Mouse (Mus musculus) kidney, adult 2 months (tissue): Measurements from ENCODE around the gene Fyttd1. TPM values are rescaled to one million over a fixed set of nuclear protein-coding genes. Genes with fewer than 3 reads are reported as not detected.

Source experiments
- DNase-seq: peaks from one replicate; pipeline ENCODE4 v3.0.0; 2021
- H3K27ac ChIP-seq: fragments of 200-500 bp; 2 replicates; pipeline ENCODE4 v1.5.1; 2012; ENCODE audit warnings: low read depth, low read length, control low read depth, inconsistent platforms; ENCODE audit not compliant: insufficient read depth
- H3K27me3 ChIP-seq: fragments of 200-500 bp; replicated peaks from 2 replicates; pipeline ENCODE4 v1.6.1; 2012; ENCODE audit warnings: mild to moderate bottlenecking, moderate library complexity, low read length, inconsistent platforms; ENCODE audit not compliant: control insufficient read depth, insufficient read depth
- H3K36me3 ChIP-seq: fragments of 200-500 bp; 2 replicates; pipeline ENCODE4 v1.6.1; 2012; ENCODE audit warnings: mild to moderate bottlenecking, moderate library complexity, low read length, inconsistent platforms; ENCODE audit not compliant: control insufficient read depth, insufficient read depth
- H3K4me1 ChIP-seq: fragments of 200-500 bp; 2 replicates; pipeline ENCODE4 v1.6.1; 2011; ENCODE audit warnings: low read length; ENCODE audit not compliant: control insufficient read depth, insufficient read depth
- H3K4me3 ChIP-seq: fragments of 200-500 bp; 2 replicates; pipeline ENCODE4 v1.5.1; 2011; ENCODE audit warnings: mild to moderate bottlenecking, low read depth, low read length, control low read depth; ENCODE audit not compliant: insufficient read depth
- CTCF ChIP-seq: fragments of 200-500 bp; conservative IDR thresholded peaks from 2 replicates; pipeline ENCODE4 v1.5.1; 2011; ENCODE audit warnings: low read depth, mild to moderate bottlenecking, control low read depth, low read length, moderate library complexity, mixed read lengths; ENCODE audit not compliant: insufficient read depth, insufficient read length
- POLR2A ChIP-seq: fragments of 200-500 bp; IDR thresholded peaks from one replicate; pipeline ENCODE4 v1.6.1; 2011; ENCODE audit warnings: low read depth, low read length, control low read depth
- WGBS: fragments of 180-500 bp; shearing (Covaris S2); methylation state at CpG from one replicate; pipeline ENCODE4 v1.1.7; 2018; 5-methylcytosine and 5-hydroxymethylcytosine counted together
- polyA plus RNA-seq: library from polyadenylated mRNA; depleted of rRNA; stranded (reverse); fragments of >200 nt; gene quantifications from 2 replicates; pipeline ENCODE4 v1.2.3, GENCODE M21; 2012; rRNA removed

Fyttd1 gene
- polyA plus RNA-seq, 1 experiment, result 9.0 TPM

GRCm38 (mm10) chr16:32945379-32945778 lies 68.1 kb downstream of the Fyttd1 start:
- no peak for TF ChIP-seq POLR2A
- TF ChIP-seq CTCF, result no peak
- Histone ChIP-seq H3K4me3 (no peak overlapping the region), H3K27ac (no peak overlapping the region), H3K4me1 (no peaks in the 10 kb centered on the region), H3K36me3 (no peaks in the 10 kb centered on the region), H3K27me3 (no peaks in the 10 kb centered on the region)
- 85% methylated on average over 5 of the region's 5 CpGs for WGBS
- no peak for DNase-seq

- H3K27me3 ChIP-seq, result no peaks in the 10 kb centered on the region
- TF ChIP-seq POLR2A (no peak), CTCF (no peak)
- H3K36me3 ChIP-seq, result no peaks in the 10 kb centered on the region
- no peak overlapping the region for H3K4me3 ChIP-seq
- H3K4me1 ChIP-seq, result no peaks in the 10 kb centered on the region
- WGBS, result 72% methylated on average over 8 of the region's 8 CpGs
- no peak for DNase-seq
- H3K27ac ChIP-seq, result no peak overlapping the region
Measured at GRCm38 (mm10) chr16:32948016-32948415, 70.7 kb downstream of the Fyttd1 start.

- TF ChIP-seq POLR2A (no peak), CTCF (no peak)
- Histone ChIP-seq H3K36me3 (no peaks in the 10 kb centered on the region), H3K4me1 (no peaks in the 10 kb centered on the region), H3K4me3 (no peak overlapping the region), H3K27ac (no peak overlapping the region), H3K27me3 (no peaks in the 10 kb centered on the region)
- WGBS, result 81% methylated on average over 5 of the region's 5 CpGs
- no peak for DNase-seq
Measured at GRCm38 (mm10) chr16:32948656-32949055, 71.4 kb downstream of the Fyttd1 start.

GRCm38 (mm10) chr16:32949281-32949680 lies 72.0 kb downstream of the Fyttd1 start:
- Histone ChIP-seq H3K4me3 (no peak overlapping the region), H3K27me3 (no peaks in the 10 kb centered on the region), H3K4me1 (no peaks in the 10 kb centered on the region), H3K36me3 (no peaks in the 10 kb centered on the region), H3K27ac (no peak overlapping the region)
- no peak for DNase-seq
- TF ChIP-seq CTCF, result no peak
- TF ChIP-seq POLR2A, result no peak

- 89% methylated on average over 2 of the region's 2 CpGs for WGBS
- no peaks in the 10 kb centered on the region for H3K36me3 ChIP-seq
- H3K27ac ChIP-seq, result no peak overlapping the region
- H3K4me1 ChIP-seq, result no peaks in the 10 kb centered on the region
- DNase-seq, result no peak
- no peaks in the 10 kb centered on the region for H3K27me3 ChIP-seq
- no peak for TF ChIP-seq POLR2A
- TF ChIP-seq CTCF, result peak; percentile 40
- no peak overlapping the region for H3K4me3 ChIP-seq
Measured at GRCm38 (mm10) chr16:32951074-32951473, 73.8 kb downstream of the Fyttd1 start.

- H3K27me3 ChIP-seq, result no peaks in the 10 kb centered on the region
- WGBS, result 56% methylated on average over 5 of the region's 5 CpGs
- H3K4me3 ChIP-seq, result no peak overlapping the region
- TF ChIP-seq CTCF (no peak), POLR2A (no peak)
- H3K27ac ChIP-seq, result no peak overlapping the region
- H3K4me1 ChIP-seq, result no peaks in the 10 kb centered on the region
- no peaks in the 10 kb centered on the region for H3K36me3 ChIP-seq
- no peak for DNase-seq
Measured at GRCm38 (mm10) chr16:32953806-32954205, 76.5 kb downstream of the Fyttd1 start.

- Histone ChIP-seq H3K36me3 (no peaks in the 10 kb centered on the region), H3K27me3 (no peaks in the 10 kb centered on the region), H3K4me3 (no peak overlapping the region), H3K4me1 (no peaks in the 10 kb centered on the region), H3K27ac (no peak overlapping the region; the same call in 1 of the 2 replicates)
- TF ChIP-seq CTCF (no peak), POLR2A (no peak)
- no peak for DNase-seq
- WGBS, result 73% methylated on average over 6 of the region's 6 CpGs
Measured at GRCm38 (mm10) chr16:32954304-32954703, 77.0 kb downstream of the Fyttd1 start.

GRCm38 (mm10) chr16:32956889-32957288 lies 79.6 kb downstream of the Fyttd1 start:
- TF ChIP-seq CTCF (no peak), POLR2A (no peak)
- no peak for DNase-seq
- H3K36me3 ChIP-seq, result peaks cover 2% of the 10 kb centered on the region
- H3K4me3 ChIP-seq, result no peak overlapping the region
- no peaks in the 10 kb centered on the region for H3K4me1 ChIP-seq
- no peaks in the 10 kb centered on the region for H3K27me3 ChIP-seq
- WGBS, result 77% methylated on average over 5 of the region's 5 CpGs
- H3K27ac ChIP-seq, result no peak overlapping the region

Other genes starting within 250 kb of the Fyttd1 start
- gene Tnk2, start 233.6 kb upstream of the Fyttd1 start, polyA plus RNA-seq, result 35.8 and 40.8 TPM in 2 replicates
- gene Muc4, start 141.6 kb upstream of the Fyttd1 start, polyA plus RNA-seq, result 0.16 and 0.41 TPM in 2 replicates
- gene Muc20, start 80.1 kb upstream of the Fyttd1 start, polyA plus RNA-seq, result 39.2 and 41.8 TPM in 2 replicates
- gene Smbd1, start 67.0 kb upstream of the Fyttd1 start, polyA plus RNA-seq, result not detected in 2 replicates
- 36.9 and 38.9 TPM in 2 replicates for gene Rubcn, start 266 bp downstream of the Fyttd1 start, polyA plus RNA-seq
- gene Lrch3, start 36.6 kb downstream of the Fyttd1 start, polyA plus RNA-seq, result 20.6 and 21.0 TPM in 2 replicates
- gene Iqcg, start 178.7 kb downstream of the Fyttd1 start, polyA plus RNA-seq, result 2.8 and 3.8 TPM in 2 replicates
- 307 and 414 TPM in 2 replicates for gene Rpl35a, start 179.0 kb downstream of the Fyttd1 start, polyA plus RNA-seq
- 3.1 and 4.8 TPM in 2 replicates for gene Lmln, start 185.0 kb downstream of the Fyttd1 start, polyA plus RNA-seq